Mouse (Mus musculus) stomach, embryonic 16.5 days (tissue): ENCODE data around the gene Gjb4. TPM values are rescaled to one million over a fixed set of nuclear protein-coding genes. Genes with fewer than 3 reads are reported as not detected.
A peak's percentile ranks its signal among the peaks of the same experiment; 100 is the strongest.

Experiments used
- ATAC-seq: fragments of 200-750 bp; cut with Nextera tagmentation; 2 replicates; pipeline ENCODE4 v1.8.0; 2017; ENCODE audit warnings: moderate number of reproducible peaks, moderate TSS enrichment; ENCODE audit not compliant: insufficient read depth, low FRiP score
- H3K27ac ChIP-seq: fragments of 300-500 bp; sonication (generic); 2 replicates; pipeline ENCODE4 v1.5.1; 2014; ENCODE audit warnings: low read length
- H3K27me3 ChIP-seq: fragments of 300-500 bp; sonication (generic); 2 replicates; pipeline ENCODE4 v1.6.1; 2014; ENCODE audit warnings: low read length, control low read depth, mixed read lengths; ENCODE audit not compliant: control insufficient read depth, insufficient read depth
- H3K36me3 ChIP-seq: fragments of 300-500 bp; sonication (generic); 2 replicates; pipeline ENCODE4 v1.6.1; 2014; ENCODE audit warnings: low read length; ENCODE audit not compliant: control insufficient read depth, insufficient read depth
- H3K4me1 ChIP-seq: fragments of 300-500 bp; sonication (generic); 2 replicates; pipeline ENCODE4 v1.6.1; 2014; ENCODE audit warnings: low read length, control low read depth, mixed read lengths; ENCODE audit not compliant: control insufficient read depth, insufficient read depth
- H3K4me2 ChIP-seq: fragments of 300-500 bp; sonication (generic); 2 replicates; pipeline ENCODE4 v1.6.1; 2014; ENCODE audit warnings: low read depth, low read length, mixed read lengths
- H3K4me3 ChIP-seq: fragments of 300-500 bp; sonication (generic); replicated peaks from 2 replicates; pipeline ENCODE4 v1.5.1; 2014; ENCODE audit warnings: mild to moderate bottlenecking, low read length
- H3K9ac ChIP-seq: fragments of 300-500 bp; sonication (generic); 2 replicates; pipeline ENCODE4 v1.6.1; 2014; ENCODE audit warnings: low read length
- H3K9me3 ChIP-seq: fragments of 300-500 bp; sonication (generic); replicated peaks from 2 replicates; pipeline ENCODE4 v1.6.1; 2016; ENCODE audit warnings: low read length, control low read depth; ENCODE audit not compliant: control insufficient read depth
- WGBS: fragments of 180-500 bp; shearing (Covaris S2); extraction: QIAGEN DNeasy Blood & Tissue Kit; methylation state at CpG from one replicate; pipeline ENCODE4 v1.1.7; 2014; 5-methylcytosine and 5-hydroxymethylcytosine counted together
- polyA plus RNA-seq: library from polyadenylated mRNA; unstranded; fragments of >200 nt; fragmentation: Nextera tagmentation; extraction: Ambion mirVana; gene quantifications from 2 replicates; pipeline ENCODE4 v1.2.1, GENCODE M21; 2015

Gjb4 gene
- 1.3 and 2.4 TPM in 2 replicates for polyA plus RNA-seq

GRCm38 (mm10) chr4:127353951-127354438 is at the start of gene Gjb4:
Gjb4 (minus strand) TSS chr4:127354081.
- Histone ChIP-seq H3K27me3 (no peaks in the 10 kb centered on the region), H3K4me2 (no peak within 1 kb of the TSS), H3K4me3 (no peak within 1 kb of the TSS), H3K9me3 (no peaks in the 10 kb centered on the region), H3K36me3 (no peaks in the 10 kb centered on the region), H3K9ac (no peak within 1 kb of the TSS), H3K4me1 (peaks cover 9% of the 10 kb centered on the region), H3K27ac (0 out of 2 replicates have a peak within 1 kb of the TSS, but pooled peaks have one; percentile 21)
- no peak for ATAC-seq
- WGBS = 43% methylated on average over 8 of the region's 8 CpGs

- H3K4me1 ChIP-seq = no peaks in the 10 kb centered on the region
- no peak overlapping the region for H3K9ac ChIP-seq
- H3K4me3 ChIP-seq = no peak overlapping the region
- H3K27me3 ChIP-seq = no peaks in the 10 kb centered on the region
- no peaks in the 10 kb centered on the region for H3K36me3 ChIP-seq
- no peak overlapping the region for H3K4me2 ChIP-seq
- 59% methylated on average over 3 of the region's 3 CpGs for WGBS
- ATAC-seq = no peak
- H3K9me3 ChIP-seq = no peaks in the 10 kb centered on the region
- no peak overlapping the region for H3K27ac ChIP-seq
Measured at GRCm38 (mm10) chr4:127402614-127403013, 48.7 kb upstream of the Gjb4 start.

GRCm38 (mm10) chr4:127402166-127402565 is 48.3 kb upstream of the Gjb4 start:
- Histone ChIP-seq H3K4me3 (no peak overlapping the region), H3K9ac (no peak overlapping the region), H3K4me1 (no peaks in the 10 kb centered on the region), H3K27ac (no peak overlapping the region), H3K9me3 (no peaks in the 10 kb centered on the region), H3K36me3 (no peaks in the 10 kb centered on the region), H3K4me2 (no peak overlapping the region), H3K27me3 (no peaks in the 10 kb centered on the region)
- ATAC-seq = no peak
- WGBS = 87% methylated on average over 4 of the region's 4 CpGs

- no peak overlapping the region for H3K27ac ChIP-seq
- H3K27me3 ChIP-seq = no peaks in the 10 kb centered on the region
- H3K4me1 ChIP-seq = no peaks in the 10 kb centered on the region
- H3K4me3 ChIP-seq = no peak overlapping the region
- ATAC-seq = no peak
- no peak overlapping the region for H3K4me2 ChIP-seq
- no peaks in the 10 kb centered on the region for H3K9me3 ChIP-seq
- no peaks in the 10 kb centered on the region for H3K36me3 ChIP-seq
- WGBS = 55% methylated on average over 11 of the region's 11 CpGs
- no peak overlapping the region for H3K9ac ChIP-seq
Measured at GRCm38 (mm10) chr4:127400165-127401145, 46.6 kb upstream of the Gjb4 start.

GRCm38 (mm10) chr4:127395591-127395990 is 41.7 kb upstream of the Gjb4 start:
- no peak overlapping the region for H3K4me2 ChIP-seq
- H3K36me3 ChIP-seq = no peaks in the 10 kb centered on the region
- no peaks in the 10 kb centered on the region for H3K4me1 ChIP-seq
- H3K4me3 ChIP-seq = no peak overlapping the region
- H3K9ac ChIP-seq = no peak overlapping the region
- no peaks in the 10 kb centered on the region for H3K27me3 ChIP-seq
- no peaks in the 10 kb centered on the region for H3K9me3 ChIP-seq
- H3K27ac ChIP-seq = no peak overlapping the region
- WGBS = 51% methylated on average over 4 of the region's 4 CpGs
- no peak for ATAC-seq

- H3K9ac ChIP-seq = no peak overlapping the region
- H3K9me3 ChIP-seq = no peaks in the 10 kb centered on the region
- H3K4me3 ChIP-seq = no peak overlapping the region
- no peak overlapping the region for H3K27ac ChIP-seq
- no peak overlapping the region for H3K4me2 ChIP-seq
- WGBS = 13% methylated on average over 13 of the region's 13 CpGs
- H3K27me3 ChIP-seq = no peaks in the 10 kb centered on the region
- ATAC-seq = no peak; the same call in 1 of the 2 replicates
- H3K36me3 ChIP-seq = no peaks in the 10 kb centered on the region
- H3K4me1 ChIP-seq = peaks cover 6% of the 10 kb centered on the region; the same call in 1 of the 2 replicates
Measured at GRCm38 (mm10) chr4:127389645-127390044, 35.8 kb upstream of the Gjb4 start.

- Histone ChIP-seq H3K4me1 (no peaks in the 10 kb centered on the region), H3K9me3 (no peaks in the 10 kb centered on the region), H3K4me2 (no peak overlapping the region), H3K36me3 (no peaks in the 10 kb centered on the region), H3K27ac (no peak overlapping the region), H3K4me3 (no peak overlapping the region), H3K9ac (no peak overlapping the region), H3K27me3 (no peaks in the 10 kb centered on the region)
- ATAC-seq = no peak
- 34% methylated on average over 4 of the region's 4 CpGs for WGBS
Measured at GRCm38 (mm10) chr4:127377344-127377743, 23.5 kb upstream of the Gjb4 start.

GRCm38 (mm10) chr4:127375541-127376177 is 21.8 kb upstream of the Gjb4 start:
- no peak for ATAC-seq
- H3K27me3 ChIP-seq = no peaks in the 10 kb centered on the region
- H3K27ac ChIP-seq = no peak overlapping the region
- H3K36me3 ChIP-seq = no peaks in the 10 kb centered on the region
- no peak overlapping the region for H3K4me3 ChIP-seq
- peaks cover 6% of the 10 kb centered on the region; the same call in 1 of the 2 replicates for H3K4me1 ChIP-seq
- 83% methylated on average over 17 of the region's 17 CpGs for WGBS
- H3K4me2 ChIP-seq = no peak overlapping the region
- H3K9me3 ChIP-seq = no peaks in the 10 kb centered on the region
- H3K9ac ChIP-seq = no peak overlapping the region

- H3K4me3 ChIP-seq = no peak overlapping the region
- WGBS = 88% methylated on average over 4 of the region's 4 CpGs
- H3K4me1 ChIP-seq = peaks cover 6% of the 10 kb centered on the region; the same call in 1 of the 2 replicates
- H3K36me3 ChIP-seq = no peaks in the 10 kb centered on the region
- H3K27me3 ChIP-seq = no peaks in the 10 kb centered on the region
- H3K27ac ChIP-seq = no peak overlapping the region
- no peak overlapping the region for H3K4me2 ChIP-seq
- no peaks in the 10 kb centered on the region for H3K9me3 ChIP-seq
- no peak overlapping the region for H3K9ac ChIP-seq
- ATAC-seq = no peak
Measured at GRCm38 (mm10) chr4:127374645-127375044, 20.8 kb upstream of the Gjb4 start.
